Mouse (Mus musculus) CH12.LX (cell line): ENCODE data around the gene Slc38a8.

Source experiments
- CTCF ChIP-seq, 2 experiments: IDR thresholded peaks in 1 of 2; conservative IDR thresholded peaks in 1 of 2; 2 replicates each; pipeline ENCODE4 v1.5.1; 2011 to 2012; ENCODE audit warnings: low read depth in 2 of 2, low read length in 2 of 2, improper control_type of control experiment in 1 of 2, inconsistent platforms in 1 of 2, mild to moderate bottlenecking in 1 of 2, moderate library complexity in 1 of 2
- KAT2A ChIP-seq: IDR thresholded peaks from 2 replicates; pipeline ENCODE4 v1.6.1; 2012; ENCODE audit warnings: low read length, improper control_type of control experiment, inconsistent platforms; ENCODE audit not compliant: insufficient replicate concordance
- POLR2A ChIP-seq: IDR thresholded peaks from 2 replicates; pipeline ENCODE4 v1.6.1; 2011; ENCODE audit warnings: low read depth, mild to moderate bottlenecking, improper control_type of control experiment, low read length

DNA sequence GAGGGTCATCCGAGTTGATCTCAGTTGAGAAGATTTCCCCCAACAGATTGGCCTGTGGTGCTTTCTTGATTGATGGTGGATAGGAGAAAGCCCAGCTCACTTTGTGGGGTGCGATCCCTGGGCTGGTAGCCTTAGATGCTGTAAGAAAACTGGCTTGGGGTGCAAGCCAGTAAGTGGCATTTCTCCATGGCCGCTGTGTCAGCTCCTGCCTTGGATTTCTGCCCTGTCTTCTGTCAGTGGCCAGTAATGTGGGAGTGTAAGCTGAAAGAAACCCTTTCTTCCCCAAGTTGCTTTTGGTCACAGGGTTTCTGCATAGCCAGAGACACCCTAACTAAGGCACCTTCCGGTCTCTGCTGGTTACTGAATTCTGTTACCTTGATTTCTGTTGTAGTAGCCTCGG lies 45.5 kb downstream of the Slc38a8 start:
- TF ChIP-seq POLR2A (no peak), CTCF (conservative IDR thresholded peaks at IDR 0.05 in 1 of 2, IDR thresholded peaks at IDR 0.05 in 1 of 2; ENCODE audit: low read depth in 2 of 2, low read length in 2 of 2) (no peak), KAT2A (no peak)
